Mouse (Mus musculus) kidney, postnatal 4 days (tissue): ENCODE measurements at regions not wholly inside any gene's neighbourhood (a gene's known extent, or its start where the extent isn't known, plus 50 kb on each side); places are given as distances from the start of the nearest gene placed in this dataset.

Experiments used
- DNase-seq, 2 experiments: peaks; one replicate each; pipeline ENCODE4 v3.0.0; 2021; ENCODE audit warnings: mixed read lengths in 2 of 2

DNA sequence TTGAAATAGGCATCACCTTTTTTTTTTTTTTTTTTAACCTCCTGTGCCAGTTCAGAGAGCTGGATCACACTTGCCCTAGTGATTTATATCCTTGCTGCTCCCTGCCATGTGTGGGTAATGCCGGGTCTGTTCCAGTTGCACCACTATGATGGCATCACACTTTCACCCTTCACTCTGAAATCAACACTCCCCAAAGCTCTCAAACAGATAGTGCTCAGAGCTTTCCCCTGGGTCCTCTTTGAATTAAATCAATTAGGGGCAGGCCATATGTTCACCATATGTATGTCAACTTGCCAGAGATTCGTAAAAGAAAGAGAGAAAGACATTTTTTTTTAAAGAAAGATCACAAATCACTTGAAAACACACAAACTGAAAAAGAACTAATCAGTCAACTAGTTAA, 236.8 kb downstream of the Ndfip2 start:
- no peak for DNase-seq

DNA sequence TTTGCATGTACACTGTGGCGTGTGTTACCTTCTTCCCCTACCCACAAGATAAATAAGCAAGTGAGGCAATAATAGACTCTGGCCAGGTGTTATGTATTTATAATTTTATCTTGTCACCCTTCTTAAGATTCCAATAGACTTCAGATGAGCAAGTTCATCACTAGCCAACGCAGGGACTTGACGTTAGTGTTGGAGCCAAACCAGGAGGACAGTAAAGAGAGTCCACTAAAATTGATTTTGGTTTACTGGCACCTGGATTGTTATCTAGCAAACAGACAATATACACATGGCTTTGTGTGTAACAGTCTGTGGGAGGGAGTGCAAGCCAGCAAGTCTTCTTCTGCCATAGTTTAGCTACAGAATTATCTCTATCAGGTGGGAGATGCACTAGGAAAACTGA, 236.0 kb downstream of the Ndfip2 start:
- no peak for DNase-seq

DNA sequence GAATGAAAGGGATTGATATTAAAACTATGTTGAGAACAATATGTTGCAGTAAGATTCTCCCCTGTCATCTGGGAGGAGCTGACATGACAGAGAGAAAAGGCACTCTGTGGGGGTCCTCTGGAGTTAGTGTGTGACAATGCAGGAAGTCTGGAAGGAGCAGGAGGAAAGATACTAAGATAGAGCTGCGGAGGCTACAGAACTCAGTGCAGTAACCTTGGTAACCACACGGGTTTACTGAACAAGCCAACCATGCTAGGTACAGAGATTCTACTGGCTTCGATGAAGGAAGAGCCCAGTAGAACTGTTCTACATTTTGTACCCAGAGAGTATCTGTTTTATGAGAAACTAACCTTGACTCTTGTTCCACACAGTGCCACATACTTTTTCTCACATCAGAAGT, 231.8 kb downstream of the Ndfip2 start:
- DNase-seq = no peak

DNA sequence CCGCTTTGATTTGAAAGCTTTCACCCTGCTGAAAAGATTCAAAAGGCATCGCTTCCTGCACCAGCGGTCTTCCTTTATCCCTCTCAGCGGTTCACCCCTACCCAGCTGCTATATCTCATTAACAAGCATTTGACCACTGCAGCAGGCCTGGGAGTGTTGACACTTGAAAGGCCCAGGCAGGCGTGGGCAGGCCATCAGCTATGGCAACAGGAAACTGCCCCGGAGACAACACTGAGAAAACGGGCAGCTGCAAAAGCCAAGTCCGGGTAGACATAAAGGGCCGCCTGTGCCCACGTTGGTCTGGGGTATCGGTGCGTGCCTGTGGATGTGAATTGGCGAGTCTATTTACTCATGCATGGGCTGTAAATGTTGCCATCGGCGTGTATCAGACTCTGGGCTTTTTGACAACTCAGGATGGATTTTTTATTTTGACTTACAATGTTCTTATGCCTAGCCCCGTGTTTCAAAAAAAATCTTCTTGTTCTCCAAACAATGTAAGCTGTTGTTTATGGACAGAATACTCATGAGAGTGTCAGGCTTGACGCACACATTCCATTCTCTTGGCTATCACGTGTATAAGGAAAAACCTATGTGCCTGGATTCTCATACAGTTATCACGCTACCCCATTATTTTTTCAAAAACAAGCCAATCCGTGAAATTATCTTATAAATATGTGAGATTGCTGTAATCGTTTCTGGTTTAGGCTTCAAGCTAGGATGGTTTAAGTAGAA, 225.1 kb downstream of the Ndfip2 start:
- DNase-seq = peak; percentile 70 to 81

DNA sequence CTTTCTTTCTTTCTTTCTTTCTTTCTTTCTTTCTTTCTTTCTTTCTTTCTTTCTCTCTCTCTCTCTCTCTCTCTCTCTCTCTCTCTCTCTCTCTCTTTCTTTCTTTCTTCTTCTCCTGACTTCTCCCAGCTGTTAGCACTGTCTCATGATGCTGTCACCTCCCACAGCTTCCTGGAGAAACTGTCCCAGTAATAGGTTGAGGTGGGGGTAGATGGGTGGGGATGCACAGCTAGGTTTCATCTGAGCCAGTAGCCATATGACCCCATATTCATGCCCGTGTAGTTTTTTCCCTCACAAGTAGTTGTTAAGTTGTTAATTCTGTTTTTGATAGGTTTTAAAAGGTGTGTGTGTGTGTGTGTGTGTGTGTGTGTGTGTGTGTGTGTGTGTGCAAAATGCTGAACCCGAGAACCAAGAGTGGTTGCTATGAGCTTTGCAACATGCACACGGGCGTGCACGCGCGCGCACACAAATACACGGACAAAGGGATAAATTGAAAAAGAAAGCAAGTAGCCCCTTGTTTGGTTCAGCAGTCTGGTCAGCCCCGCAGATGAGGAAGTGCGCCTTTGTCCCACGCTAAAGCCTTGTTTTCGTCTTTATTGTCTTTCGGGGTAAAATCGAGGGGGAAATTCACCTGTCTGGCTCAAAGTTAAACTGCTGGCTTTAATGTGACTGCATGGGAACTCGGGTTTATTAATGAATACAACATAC, 224.4 kb downstream of the Ndfip2 start:
- peak; percentile 60 to 70 for DNase-seq

DNA sequence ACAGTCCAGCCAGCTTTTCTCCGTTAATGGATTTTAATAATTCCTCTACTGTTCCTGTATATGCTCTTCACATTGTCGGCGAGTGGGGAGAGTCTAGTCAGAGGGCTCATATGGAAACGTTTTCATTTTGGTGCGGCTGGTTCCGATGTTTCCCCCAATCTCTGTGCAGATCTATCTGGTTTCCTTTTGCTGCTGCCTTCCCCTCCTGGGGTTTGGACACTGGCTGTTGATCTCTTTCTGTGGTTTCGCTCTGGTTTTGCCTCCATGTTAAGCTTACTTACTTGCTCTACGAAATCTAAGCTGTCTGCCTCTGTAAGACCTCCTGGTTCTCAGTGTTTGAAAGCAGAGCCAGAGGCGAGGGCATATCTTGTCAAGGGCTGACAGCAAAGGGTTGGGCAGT, 221.7 kb downstream of the Ndfip2 start:
- DNase-seq = no peak

DNA sequence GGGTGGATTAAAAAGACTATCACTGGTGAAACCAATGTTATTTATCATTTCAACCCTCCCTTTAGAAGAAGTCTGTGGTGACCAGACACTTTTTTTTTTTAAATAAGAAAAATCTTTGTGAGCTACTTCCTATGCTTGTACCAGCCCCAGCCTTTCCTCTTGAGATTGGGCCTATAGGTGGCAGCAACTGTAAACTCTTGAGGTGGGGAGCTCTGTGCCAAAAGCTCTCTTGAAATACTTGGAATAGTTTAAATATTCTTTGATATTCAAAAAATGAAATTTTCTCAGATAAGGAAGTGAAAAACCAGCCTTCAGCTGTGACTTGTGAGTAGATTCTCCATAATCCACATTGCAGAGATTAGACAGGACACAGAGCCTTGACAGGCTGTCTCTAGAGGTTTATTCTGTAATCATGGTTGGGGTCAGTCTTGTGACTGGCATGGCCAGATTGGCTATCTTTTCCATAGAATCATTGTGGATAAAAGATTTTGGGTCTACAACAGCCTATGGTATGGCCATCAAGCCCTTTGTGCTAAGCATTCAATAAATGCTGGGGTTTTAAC, 216.7 kb downstream of the Ndfip2 start:
- DNase-seq = peak; percentile 22 to 43

DNA sequence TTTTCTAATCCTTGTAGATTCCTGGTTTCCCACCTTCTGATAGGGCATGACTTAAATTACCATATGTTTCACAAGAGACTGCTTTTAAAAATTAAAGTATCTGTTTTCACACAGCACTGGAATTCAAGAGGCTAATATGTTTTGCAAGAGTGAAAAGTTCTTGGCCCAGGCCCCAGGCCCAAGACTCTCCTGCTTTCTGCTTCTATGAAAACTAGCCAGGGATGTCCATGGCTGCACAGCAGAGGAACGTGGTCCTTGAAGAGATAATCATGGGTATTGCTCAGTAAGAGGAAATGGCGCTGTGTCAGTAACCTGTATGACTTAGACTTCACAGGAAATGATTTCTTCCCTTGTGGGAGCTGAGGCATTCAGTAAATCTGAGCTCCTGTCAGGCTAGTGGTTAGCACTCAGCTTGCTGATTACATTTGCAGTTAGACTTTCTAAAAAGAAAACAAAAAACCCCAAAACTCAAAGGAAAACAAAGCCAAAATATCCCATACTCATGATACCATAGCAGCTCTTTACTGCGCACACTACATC, 190.6 kb downstream of the Ndfip2 start:
- no peak for DNase-seq

DNA sequence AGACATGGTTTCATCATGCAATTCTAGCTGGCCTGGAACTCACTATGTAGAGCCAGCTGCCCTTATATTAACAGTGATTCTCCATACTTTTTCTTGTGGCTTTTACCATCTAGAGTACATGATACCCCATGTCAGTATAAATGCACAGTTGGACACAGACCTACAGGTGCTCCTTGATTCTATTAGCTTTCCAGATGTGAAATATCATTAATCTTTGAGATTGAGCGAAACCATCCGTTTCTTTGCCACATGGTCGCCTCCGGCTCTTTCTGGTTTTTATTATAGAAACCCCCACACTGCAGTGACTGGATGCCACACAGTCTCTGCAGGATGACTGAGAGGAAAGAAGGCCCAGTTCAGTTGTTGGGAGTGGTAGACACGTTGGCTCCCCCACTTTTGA, 188.7 kb downstream of the Ndfip2 start:
- no peak for DNase-seq

DNA sequence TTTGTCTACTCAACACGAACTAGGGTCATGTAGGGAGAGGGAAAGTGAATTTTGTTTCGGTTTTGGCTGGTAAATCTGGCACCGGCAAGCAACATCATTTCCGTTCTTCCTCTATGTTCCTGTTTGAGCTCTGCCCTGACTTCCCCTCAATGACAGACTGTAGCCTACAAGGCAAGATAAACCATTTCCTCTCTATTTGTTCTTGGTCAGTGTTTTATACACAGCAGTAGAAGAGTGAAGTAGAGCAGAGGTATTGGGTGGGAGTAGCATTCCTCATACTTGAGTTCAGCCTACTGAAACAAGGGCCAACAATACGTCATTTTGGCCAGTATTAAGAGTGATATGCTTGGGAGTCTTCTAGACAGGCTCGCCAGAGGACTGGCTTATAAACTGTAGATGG, 177.0 kb downstream of the Ndfip2 start:
- no peak for DNase-seq

DNA sequence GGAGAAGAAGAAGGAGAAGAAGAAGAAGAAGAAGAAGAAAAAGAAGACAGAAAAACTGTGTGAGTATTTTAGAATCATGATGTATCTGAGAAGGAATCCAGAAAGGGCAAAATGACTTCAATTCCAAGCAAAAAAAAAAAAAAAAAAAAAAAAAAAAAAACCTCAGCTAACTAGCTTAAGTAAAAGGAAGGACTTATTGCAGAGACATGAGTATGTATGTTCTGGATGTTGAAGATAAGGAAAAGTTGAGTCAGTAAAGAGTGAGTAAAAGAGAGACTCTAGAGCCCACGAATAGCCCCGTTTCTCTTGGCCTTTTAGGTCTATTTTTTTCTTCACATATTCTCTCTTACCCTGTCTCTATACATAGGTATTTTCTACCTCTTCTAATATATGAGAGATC, 175.1 kb downstream of the Ndfip2 start:
- DNase-seq = no peak

DNA sequence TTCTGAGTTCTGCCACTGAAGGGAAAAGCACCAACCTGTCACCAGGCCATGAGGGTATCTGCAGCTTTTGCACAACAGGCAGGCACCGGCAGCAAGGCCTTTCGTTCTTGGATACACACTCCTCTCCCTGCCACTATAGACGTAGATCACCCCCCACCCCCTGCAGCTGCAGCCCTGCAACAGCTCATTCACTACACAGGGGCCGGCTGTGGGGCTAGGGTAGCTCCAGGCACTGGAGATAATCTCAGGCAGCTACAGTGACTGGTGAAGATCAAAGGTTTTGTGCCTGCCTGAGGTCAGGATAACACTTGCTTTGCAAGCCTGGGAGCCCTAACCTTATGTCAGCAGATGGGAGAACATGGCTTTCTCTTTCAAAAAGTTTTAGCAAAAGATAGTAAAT, 174.3 kb downstream of the Ndfip2 start:
- DNase-seq = no peak

DNA sequence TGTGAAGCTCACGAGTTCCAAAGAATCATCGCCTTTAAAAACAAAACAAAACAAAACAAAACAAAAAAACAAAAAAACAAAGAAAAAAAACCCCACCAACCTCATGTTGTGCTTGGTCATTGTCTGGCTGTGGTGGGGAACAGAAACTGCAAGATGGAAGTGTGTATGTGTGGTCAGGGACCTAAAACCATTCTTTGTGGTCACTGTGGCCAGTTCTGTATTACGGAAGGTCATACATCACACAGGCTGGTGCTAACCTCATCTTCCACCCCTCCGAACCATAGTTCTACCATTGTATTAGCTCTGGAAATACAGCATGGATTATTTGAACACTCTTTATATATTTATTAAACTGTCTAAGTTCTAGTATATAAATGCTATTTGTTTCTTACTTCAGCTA, 173.2 kb downstream of the Ndfip2 start:
- no peak for DNase-seq

DNA sequence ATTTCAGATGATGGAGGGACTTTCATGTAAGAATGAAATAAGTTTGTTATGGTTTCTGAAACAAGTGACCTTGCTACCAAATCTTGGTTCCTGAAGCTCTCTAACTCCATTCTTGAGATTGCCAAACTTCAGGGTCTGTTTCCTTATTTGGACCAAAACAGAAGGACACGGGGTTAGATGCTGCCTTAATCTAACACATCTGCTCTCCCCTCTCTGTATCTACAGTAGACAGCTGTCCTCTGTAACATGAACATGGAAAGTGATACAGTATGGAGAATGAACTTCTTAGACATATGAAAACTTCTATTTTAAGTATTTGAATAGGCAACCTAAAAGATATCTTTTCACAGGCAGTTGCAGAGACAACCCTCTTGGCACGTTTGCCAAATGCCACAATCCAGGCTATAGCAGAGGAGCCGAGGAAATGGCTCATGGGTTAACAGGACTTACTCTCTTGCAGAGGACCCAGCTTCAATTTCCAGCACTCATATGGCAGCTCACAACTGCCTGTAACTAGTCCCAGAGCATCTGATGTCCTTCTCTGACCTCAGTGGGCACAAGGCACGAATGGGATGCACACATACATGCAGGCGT, 171.4 kb downstream of the Ndfip2 start:
- peak in 1 of 2 experiments; percentile 10 for DNase-seq

DNA sequence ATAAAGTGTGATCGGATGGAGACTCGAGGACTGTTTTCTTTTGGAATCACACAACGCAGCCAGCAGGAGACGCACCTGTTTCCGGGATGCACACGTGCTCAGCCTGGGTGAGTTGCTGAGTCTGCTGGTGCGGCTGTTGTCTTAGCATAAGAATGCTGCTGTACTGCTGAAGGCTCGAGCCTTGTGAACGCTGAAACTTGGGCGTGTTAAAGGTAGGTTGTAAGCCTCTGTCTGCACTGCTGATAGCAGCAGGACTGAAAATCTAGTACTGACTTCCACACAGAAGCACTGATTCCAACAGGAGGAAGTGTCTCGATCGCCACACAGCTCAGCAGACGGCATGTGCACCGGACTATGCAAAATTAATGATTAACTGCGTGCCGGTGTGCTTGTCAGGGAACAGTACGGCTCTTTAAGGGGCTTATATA, 169.1 kb downstream of the Ndfip2 start:
- peak; percentile 60 to 74 for DNase-seq

DNA sequence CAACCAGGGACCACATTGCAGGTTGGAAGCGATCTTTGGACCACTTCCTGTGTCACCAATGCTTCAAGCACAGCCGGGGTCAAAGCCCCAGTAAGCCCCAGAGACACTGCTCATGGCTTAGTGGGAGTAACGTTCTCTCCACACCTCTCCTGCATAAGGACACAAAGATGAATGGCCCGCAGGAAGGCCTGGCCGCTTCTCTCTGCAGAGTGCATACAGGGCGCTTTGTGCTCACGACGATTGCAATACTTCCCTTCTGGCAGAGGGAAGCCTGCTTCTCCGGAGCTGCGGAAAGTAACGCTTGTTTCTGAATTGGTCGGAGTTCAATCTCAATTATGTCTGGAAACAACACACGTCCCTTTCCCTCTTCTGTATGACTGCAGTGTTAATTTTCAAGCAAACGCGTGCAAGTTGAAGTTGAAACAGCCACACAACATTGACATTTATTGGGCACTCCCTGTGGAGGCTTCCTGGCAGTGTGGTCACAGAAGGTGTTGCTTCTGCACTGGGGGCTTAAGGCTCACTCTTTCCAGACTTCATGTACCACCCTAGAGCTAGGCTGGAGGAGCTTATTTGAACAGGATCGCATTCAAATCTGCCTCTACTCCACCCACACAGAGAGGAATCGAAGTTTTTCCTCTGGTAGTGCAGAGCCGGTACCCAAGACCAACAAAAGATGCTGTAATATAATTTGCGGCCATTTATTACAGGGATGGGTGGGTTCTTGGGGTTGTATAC, 168.4 kb downstream of the Ndfip2 start:
- peak; percentile 26 to 43 for DNase-seq

DNA sequence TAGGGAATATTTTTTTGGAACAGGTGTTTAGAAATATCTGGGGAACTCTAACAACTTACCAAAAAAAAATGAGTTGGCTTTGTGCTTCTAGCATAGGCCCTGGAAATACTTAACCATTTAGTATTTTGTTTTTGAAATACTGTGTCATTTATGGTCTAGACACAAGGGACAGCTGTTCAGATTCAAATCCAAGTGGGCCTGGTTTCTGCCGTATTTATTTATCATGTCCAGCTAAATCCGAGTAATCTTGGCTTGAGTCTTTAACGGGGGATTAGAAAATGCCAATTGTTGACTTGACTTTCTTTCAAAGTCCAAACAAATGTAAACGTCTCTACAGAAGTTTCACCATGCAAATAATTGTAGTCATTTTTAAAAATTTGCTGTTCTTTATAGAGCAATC, 159.6 kb downstream of the Ndfip2 start:
- no peak for DNase-seq

DNA sequence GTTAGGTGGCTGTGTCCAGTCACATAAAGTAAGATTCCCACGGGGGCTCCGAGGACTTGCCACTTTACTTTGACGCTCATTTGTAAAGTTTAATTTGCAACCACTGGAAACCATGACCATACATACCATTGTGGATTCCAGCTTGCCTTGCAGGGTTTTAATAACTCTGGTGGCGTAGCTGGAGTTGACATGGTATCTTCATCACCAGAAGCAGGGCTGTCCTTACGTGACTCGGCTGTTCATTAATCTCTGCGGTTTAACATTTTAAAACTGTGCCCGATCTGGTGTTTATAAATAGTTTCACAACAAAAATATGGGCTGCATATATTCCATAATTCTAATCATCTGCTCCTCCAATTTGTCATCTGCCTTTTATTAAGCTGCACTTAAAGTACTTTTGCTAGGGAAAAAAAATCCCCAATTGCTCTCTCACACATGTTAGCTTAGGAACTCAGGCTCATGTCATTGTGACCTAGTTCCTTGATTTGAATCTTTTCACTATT, 159.1 kb downstream of the Ndfip2 start:
- DNase-seq = peak in 1 of 2 experiments; percentile 17

DNA sequence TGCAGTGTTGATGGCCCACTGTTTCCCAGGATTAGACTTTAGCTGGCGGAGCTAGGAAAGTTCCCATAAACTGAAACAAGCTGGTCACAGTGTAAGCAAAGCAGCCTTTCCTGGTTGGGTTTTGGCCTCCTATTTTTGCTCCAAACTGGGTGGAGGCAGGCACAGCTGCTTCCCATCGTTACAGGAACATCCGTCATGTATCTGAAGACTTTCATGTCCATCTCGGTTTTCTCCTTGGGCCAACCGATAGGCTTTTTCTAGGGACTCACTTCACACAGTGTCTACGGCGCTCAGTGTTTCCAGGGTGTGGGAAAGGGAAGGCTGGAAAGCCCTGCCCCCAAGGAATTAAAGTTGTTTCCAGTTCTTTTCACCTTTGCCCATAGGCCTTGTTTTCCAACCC, 158.6 kb downstream of the Ndfip2 start:
- DNase-seq = peak in 1 of 2 experiments; percentile 37

DNA sequence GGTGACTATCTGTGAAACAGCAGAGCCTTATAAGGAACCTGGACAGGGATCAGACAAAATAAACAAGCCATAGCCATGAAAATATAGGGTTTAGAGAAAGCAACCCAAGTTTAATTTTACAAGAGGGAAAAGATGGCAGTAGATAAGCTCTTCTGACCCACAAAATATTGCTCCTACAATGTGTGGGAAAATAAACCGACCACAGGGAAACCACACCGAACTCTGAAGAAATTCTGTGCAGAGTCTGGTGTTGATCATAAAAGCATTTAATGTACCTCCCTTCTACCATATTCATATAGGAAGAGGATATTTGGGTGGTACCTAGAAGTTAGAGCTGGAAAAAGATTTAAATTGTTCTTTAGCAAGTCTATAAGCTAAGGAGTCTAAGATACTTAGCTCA, 146.3 kb downstream of the Ndfip2 start:
- DNase-seq = no peak

DNA sequence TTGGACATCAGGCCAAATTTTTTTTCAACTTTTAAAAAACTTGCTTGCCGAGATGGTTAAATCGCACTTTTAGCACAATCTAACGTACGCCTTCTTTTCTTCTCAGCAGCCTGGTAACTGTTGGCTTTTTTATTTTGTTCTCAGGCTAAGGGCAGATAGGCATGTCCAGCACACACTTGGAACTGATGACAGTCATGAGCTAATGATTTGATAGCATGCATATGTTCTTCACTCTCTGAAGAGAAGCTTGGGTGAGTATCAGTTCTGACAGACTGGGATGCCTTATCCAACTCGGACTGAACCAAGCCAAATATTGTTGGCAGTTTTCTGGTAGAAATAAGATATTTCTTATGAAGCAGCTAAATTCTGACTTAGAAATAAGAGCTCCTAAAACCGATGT, 145.9 kb downstream of the Ndfip2 start:
- no peak for DNase-seq

DNA sequence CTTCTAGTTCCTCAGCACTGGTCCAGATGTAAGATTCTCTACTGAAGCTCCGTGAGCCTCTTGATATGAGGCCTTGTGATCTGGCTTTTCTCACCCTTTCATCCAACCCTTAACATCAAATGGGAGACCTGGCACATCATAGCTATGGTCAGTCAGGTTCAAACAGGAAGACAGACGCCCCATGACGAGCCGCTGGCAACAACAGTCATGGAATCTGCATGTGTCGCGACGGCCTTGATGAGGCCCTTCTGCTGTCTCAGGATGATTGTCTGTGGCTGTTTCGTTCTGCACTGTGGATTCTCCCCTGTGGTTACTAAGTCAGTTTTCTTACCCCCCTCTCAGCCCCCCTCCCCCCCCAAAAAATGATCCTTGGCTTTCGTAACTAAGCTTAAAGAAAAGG, 144.9 kb downstream of the Ndfip2 start:
- DNase-seq = no peak

DNA sequence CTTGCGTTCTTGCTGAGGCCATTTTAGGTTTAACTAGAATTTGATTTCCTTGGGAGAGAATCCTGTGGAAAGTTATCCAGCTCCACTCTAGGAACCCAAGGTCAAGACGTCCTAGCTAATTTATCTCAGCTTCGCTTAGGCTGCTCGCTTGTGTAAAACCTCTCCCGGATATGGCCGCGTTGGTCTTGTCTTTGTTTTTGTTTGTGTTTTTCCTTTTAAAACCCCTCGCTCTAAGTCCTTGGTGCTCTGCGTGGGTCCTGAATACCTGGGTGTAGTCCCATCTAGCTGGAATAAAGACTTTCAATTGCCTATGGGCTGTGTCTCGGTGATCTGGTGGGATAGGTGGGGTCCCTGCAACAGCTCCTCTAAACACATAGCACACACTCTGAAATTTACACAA, 144.2 kb downstream of the Ndfip2 start:
- no peak for DNase-seq
